9 mouse cellular contexts compared by ENCODE assay signal in genomic region chr3:65904711-65905110, GRCm38 (mm10). TPM values are rescaled to one million over a fixed set of nuclear protein-coding genes. Genes with fewer than 3 reads are reported as not detected.
DNase-seq lines count a peak whose midpoint lies in the region; ATAC-seq lines count a peak whose summit lies in the region.
"Had no signal": no experiment of that assay in that cellular context is flagged by ENCODE, and none has a peak within 500 bp of the region (broad histone marks: within the 10 kb centered on the region; RNA-seq: fewer than 3 reads in every experiment).

No protein-coding gene starts in this region.

- DNase-seq in cerebellum, postnatal 4 days (ENCODE audit: low spot score in 2 of 2), result no peak
- DNase-seq in retina, postnatal 1 day, result peak; percentile 20
- no peak for DNase-seq in retina, embryonic 14.5 days (ENCODE audit: low spot score)
- peak; percentile 86 for DNase-seq in heart, embryonic 10.5 days (ENCODE audit: low spot score)
- no peak for DNase-seq in natural killer cell, adult 2 months (ENCODE audit: low spot score in 2 of 2)
- no peak for DNase-seq in kidney, postnatal 36 days

- no peak overlapping the region; the same call in 1 of the 2 replicates for H3K4me3 ChIP-seq in heart, embryonic 10.5 days
- H3K4me3 ChIP-seq in stomach, embryonic 15.5 days (replicated peaks), result no peak overlapping the region
- H3K4me3 ChIP-seq: neural tube, embryonic 13.5 days had no signal

- no peaks in the 10 kb centered on the region for H3K36me3 ChIP-seq in heart, embryonic 10.5 days
- H3K36me3 ChIP-seq in stomach, embryonic 15.5 days, result no peaks in the 10 kb centered on the region
- H3K36me3 ChIP-seq: neural tube, embryonic 13.5 days had no signal

- H3K4me1 ChIP-seq in heart, embryonic 10.5 days, result peaks cover 24% of the 10 kb centered on the region
- H3K4me1 ChIP-seq in stomach, embryonic 15.5 days, result no peaks in the 10 kb centered on the region
- H3K4me1 ChIP-seq: neural tube, embryonic 13.5 days had no signal

- no peaks in the 10 kb centered on the region for H3K27me3 ChIP-seq in heart, embryonic 10.5 days (ENCODE audit: insufficient read depth, poor library complexity, severe bottlenecking)
- no peaks in the 10 kb centered on the region for H3K27me3 ChIP-seq in stomach, embryonic 15.5 days (replicated peaks)
- H3K27me3 ChIP-seq: neural tube, embryonic 13.5 days had no signal

- no peak overlapping the region for H3K4me2 ChIP-seq in stomach, embryonic 15.5 days
- H3K4me2 ChIP-seq: neural tube, embryonic 13.5 days had no signal

- 2% methylated on average over 6 of the region's 6 CpGs for WGBS in heart, embryonic 10.5 days
- WGBS in stomach, embryonic 15.5 days, result 23% methylated on average over 6 of the region's 6 CpGs

- H3K9ac ChIP-seq in stomach, embryonic 15.5 days, result no peak overlapping the region
- H3K9ac ChIP-seq: neural tube, embryonic 13.5 days had no signal

- H3K9me3 ChIP-seq in heart, embryonic 10.5 days, result no peaks in the 10 kb centered on the region
- no peaks in the 10 kb centered on the region for H3K9me3 ChIP-seq in stomach, embryonic 15.5 days
- H3K9me3 ChIP-seq: neural tube, embryonic 13.5 days had no signal

- H3K27ac ChIP-seq in heart, embryonic 10.5 days, result peak overlapping the region; percentile 65; the same call in 1 of the 2 replicates
- no peak overlapping the region for H3K27ac ChIP-seq in stomach, embryonic 15.5 days

- ATAC-seq in cerebellum, adult (ENCODE audit: insufficient number of reproducible peaks, low FRiP score, low TSS enrichment), result peak; percentile 58; the same call in 1 of the 2 replicates
- peak; percentile 50; the same call in 1 of the 2 replicates for ATAC-seq in stomach, embryonic 15.5 days (ENCODE audit: insufficient read depth, low FRiP score, low read depth)

RNA-seq across cellular contexts. Expression of gene Ccnl1, which starts 53.3 kb away (rescaled TPM):
- 78.4 and 85.9 TPM in 2 replicates for polyA plus RNA-seq in heart, embryonic 10.5 days (2016; fragmentation: Nextera tagmentation; extraction: Ambion mirVana)
- 109 and 110 TPM in 2 replicates for polyA plus RNA-seq in stomach, embryonic 15.5 days (2015; fragmentation: Nextera tagmentation; extraction: Ambion mirVana)

Comparison
In these comparisons a context has a peak if more than half of its experiments do, and no peak if none do; other contexts are left out.
1. DNase-seq: peak in retina, postnatal 1 day (single experiment) and heart, embryonic 10.5 days (single experiment); none in cerebellum, postnatal 4 days (0 of 2), retina, embryonic 14.5 days (single experiment), natural killer cell, adult 2 months (0 of 2) and kidney, postnatal 36 days (0 of 2).